Mouse (Mus musculus) limb, embryonic 12.5 days (tissue): ENCODE measurements around the gene 1700061G19Rik. TPM values are rescaled to one million over a fixed set of nuclear protein-coding genes. Genes with fewer than 3 reads are reported as not detected.

Experiments used
- ATAC-seq: fragments of 200-750 bp; cut with Nextera tagmentation; 2 replicates; pipeline ENCODE4 v1.8.0; 2017; ENCODE audit warnings: low read depth, moderate TSS enrichment; ENCODE audit not compliant: insufficient number of reproducible peaks, insufficient read depth, low FRiP score, low TSS enrichment
- H3K27ac ChIP-seq: fragments of 300-500 bp; sonication (generic); 2 replicates; pipeline ENCODE4 v1.5.1; 2016; ENCODE audit warnings: mild to moderate bottlenecking, moderate library complexity
- H3K27me3 ChIP-seq: fragments of 300-500 bp; sonication (generic); 2 replicates; pipeline ENCODE4 v1.6.1; 2016; ENCODE audit warnings: mild to moderate bottlenecking, moderate library complexity
- H3K36me3 ChIP-seq: fragments of 300-500 bp; sonication (generic); 2 replicates; pipeline ENCODE4 v1.6.1; 2016; ENCODE audit warnings: mild to moderate bottlenecking, moderate library complexity
- H3K4me1 ChIP-seq: fragments of 300-500 bp; sonication (generic); replicated peaks from 2 replicates; pipeline ENCODE4 v1.6.1; 2016
- H3K4me2 ChIP-seq: fragments of 300-500 bp; sonication (generic); 2 replicates; pipeline ENCODE4 v1.6.1; 2016; ENCODE audit warnings: mild to moderate bottlenecking, moderate library complexity
- H3K4me3 ChIP-seq: fragments of 300-500 bp; sonication (generic); replicated peaks from 2 replicates; pipeline ENCODE4 v1.5.1; 2016; ENCODE audit warnings: mild to moderate bottlenecking
- H3K9ac ChIP-seq: fragments of 300-500 bp; sonication (generic); replicated peaks from 2 replicates; pipeline ENCODE4 v1.6.1; 2016; ENCODE audit warnings: mild to moderate bottlenecking, moderate library complexity
- H3K9me3 ChIP-seq: fragments of 300-500 bp; sonication (generic); 2 replicates; pipeline ENCODE4 v1.6.1; 2016; ENCODE audit warnings: mild to moderate bottlenecking, moderate library complexity
- WGBS: fragments of 180-500 bp; shearing (Covaris S2); methylation state at CpG from one replicate; pipeline ENCODE4 v1.1.7; 2016; 5-methylcytosine and 5-hydroxymethylcytosine counted together
- polyA plus RNA-seq: library from polyadenylated mRNA; unstranded; fragments of >200 nt; fragmentation: Nextera tagmentation; extraction: Ambion mirVana; gene quantifications from 2 replicates; pipeline ENCODE4 v1.2.1, GENCODE M21; 2016

Gene 1700061G19Rik
- polyA plus RNA-seq = 0.26 and 0.52 TPM in 2 replicates

DNA sequence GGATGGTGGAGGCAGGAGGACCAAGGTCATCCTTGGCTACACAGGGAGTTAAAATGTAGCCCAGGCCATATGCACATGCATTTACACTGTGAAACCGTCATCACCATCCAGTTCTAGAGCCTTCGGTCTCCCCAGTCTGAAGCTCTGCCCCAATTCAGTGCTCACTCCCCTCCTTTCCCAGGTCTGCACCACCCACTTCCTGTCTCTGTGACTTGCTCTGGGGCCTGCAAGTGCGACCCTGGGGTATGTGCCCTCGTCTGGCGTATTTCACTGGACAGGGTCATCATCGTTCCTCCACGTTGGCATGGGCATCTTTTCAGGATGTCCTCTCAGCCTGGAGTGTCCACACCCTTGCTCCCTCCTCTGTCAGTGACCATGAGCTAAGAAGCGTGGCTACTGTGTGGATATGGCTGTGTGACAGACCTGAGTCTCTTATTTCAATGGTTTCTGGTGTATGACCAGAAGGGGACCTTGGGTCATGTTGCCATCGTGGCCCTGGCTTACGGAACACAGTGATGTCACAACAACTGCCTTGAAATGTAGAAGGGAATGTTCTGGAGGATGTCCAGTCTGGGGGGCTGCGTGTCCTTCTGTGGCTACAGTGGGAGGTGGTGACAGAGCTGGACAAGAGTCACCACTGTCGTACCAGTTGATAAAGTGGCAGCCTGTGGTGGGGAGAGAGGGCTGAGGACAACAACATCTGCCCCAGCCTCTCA lies at the start of gene 1700061G19Rik:
Gene 1700061G19Rik, plus strand, starts transcription at position 542 of the 716 bp plus-strand sequence.
- 85% methylated on average over 12 of the region's 12 CpGs for WGBS
- no peaks in the 10 kb centered on the region for H3K36me3 ChIP-seq
- H3K4me2 ChIP-seq = no peak within 1 kb of the TSS
- H3K27me3 ChIP-seq = no peaks in the 10 kb centered on the region; the same call in 1 of the 2 replicates
- H3K4me1 ChIP-seq = no peaks in the 10 kb centered on the region
- no peak for ATAC-seq
- H3K27ac ChIP-seq = no peak within 1 kb of the TSS
- no peak within 1 kb of the TSS for H3K4me3 ChIP-seq
- H3K9ac ChIP-seq = no peak within 1 kb of the TSS
- H3K9me3 ChIP-seq = no peaks in the 10 kb centered on the region

DNA sequence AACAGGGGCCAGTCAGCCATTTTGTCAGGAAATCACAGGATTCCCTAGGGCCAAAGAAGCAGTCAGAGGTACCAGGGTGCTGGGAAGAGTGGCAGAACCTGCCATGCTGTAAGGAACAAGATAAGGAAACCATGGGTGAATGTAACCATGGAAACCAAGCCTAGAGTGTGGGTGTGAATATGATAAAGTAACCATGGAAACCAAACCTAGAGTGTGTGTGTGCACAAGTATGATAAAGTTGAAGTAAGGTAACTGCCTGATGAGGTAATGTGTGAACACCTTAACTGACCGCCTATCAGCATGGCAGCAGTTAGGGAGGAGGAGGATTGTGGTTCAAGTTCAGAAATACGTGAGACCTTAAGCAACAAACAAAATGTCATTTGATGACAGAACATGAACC lies 48.6 kb upstream of the 1700061G19Rik start:
- peaks cover 6% of the 10 kb centered on the region; the same call in 1 of the 2 replicates for H3K4me1 ChIP-seq
- H3K9me3 ChIP-seq = no peaks in the 10 kb centered on the region
- no peak for ATAC-seq
- no peak overlapping the region for H3K9ac ChIP-seq
- no peaks in the 10 kb centered on the region for H3K36me3 ChIP-seq
- H3K27me3 ChIP-seq = peaks cover 39% of the 10 kb centered on the region
- 92% methylated on average over 2 of the region's 2 CpGs for WGBS
- no peak overlapping the region for H3K4me2 ChIP-seq
- no peak overlapping the region for H3K4me3 ChIP-seq
- H3K27ac ChIP-seq = no peak overlapping the region

DNA sequence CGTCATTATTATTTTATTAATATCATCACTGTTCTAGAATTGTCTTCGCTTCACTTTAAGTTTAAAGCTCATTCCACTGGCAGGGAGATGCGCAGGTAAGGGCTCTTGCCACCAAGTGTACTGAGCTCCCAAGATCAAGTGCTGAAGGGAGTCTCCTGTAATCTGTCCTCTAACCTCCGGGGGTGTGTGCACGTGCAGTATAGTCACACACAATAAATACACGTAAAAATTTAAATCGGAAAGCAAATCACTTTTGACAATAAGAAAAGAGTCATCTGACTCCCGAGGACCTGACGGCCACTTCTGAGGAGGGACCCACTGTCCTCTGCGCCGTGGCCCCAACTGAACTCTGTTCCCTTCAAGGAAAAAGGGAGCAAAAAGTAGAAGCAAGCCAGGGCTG lies 46.1 kb upstream of the 1700061G19Rik start:
- H3K4me3 ChIP-seq = peak overlapping the region; percentile 71
- no peak overlapping the region for H3K9ac ChIP-seq
- no peak overlapping the region for H3K27ac ChIP-seq
- H3K4me2 ChIP-seq = peak overlapping the region; percentile 79
- no peaks in the 10 kb centered on the region for H3K36me3 ChIP-seq
- no peaks in the 10 kb centered on the region for H3K9me3 ChIP-seq
- H3K4me1 ChIP-seq = peaks cover 6% of the 10 kb centered on the region; the same call in 1 of the 2 replicates
- peaks cover 47% of the 10 kb centered on the region for H3K27me3 ChIP-seq
- WGBS = 29% methylated on average over 11 of the region's 11 CpGs
- no peak for ATAC-seq

- Histone ChIP-seq H3K9me3 (no peaks in the 10 kb centered on the region), H3K27ac (no peak overlapping the region), H3K4me2 (peak overlapping the region; percentile 79), H3K4me3 (peak overlapping the region; percentile 71), H3K36me3 (no peaks in the 10 kb centered on the region), H3K27me3 (peaks cover 47% of the 10 kb centered on the region), H3K4me1 (peaks cover 6% of the 10 kb centered on the region; the same call in 1 of the 2 replicates), H3K9ac (peak overlapping the region; percentile 64; the same call in 1 of the 2 replicates)
- no peak for ATAC-seq
- under 1% methylated on average over 27 of the region's 27 CpGs for WGBS
Measured at GRCm38 (mm10) chr17:56829795-56830194, 45.5 kb upstream of the 1700061G19Rik start.

DNA sequence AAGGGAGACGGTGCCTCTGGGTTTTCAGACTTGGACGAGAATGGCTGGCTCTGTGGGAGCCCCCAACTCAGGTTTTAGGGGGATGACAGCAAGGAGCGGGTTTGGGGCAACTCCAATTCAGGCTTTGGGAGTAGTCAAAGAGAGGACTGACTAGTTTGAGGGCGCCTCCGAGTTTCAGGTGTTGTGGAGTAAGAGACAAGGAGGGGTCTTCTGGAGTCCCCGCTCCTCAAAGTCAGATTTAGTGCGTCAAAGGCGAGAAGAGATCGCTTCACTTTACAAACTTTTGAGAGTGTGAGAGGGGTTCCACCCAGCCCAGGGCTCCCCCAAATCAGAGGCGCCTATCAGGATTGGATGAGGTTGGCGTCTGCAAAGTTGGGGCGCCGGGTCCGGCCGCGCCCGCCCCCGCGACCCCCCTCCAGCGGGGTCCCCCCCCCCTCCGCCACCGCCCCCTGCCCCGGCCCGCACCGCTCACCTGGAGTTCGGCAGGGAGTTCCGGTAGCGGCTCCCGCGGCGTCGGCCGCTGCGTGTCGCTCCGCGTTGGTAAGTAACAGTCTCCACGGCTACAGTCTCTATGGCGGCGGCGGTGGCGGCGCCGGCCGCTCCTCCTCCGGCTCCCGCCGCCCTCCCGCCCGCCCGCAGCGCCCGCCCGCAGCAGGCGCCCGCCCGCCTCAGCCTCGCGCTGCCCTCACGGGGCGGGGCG lies 44.7 kb upstream of the 1700061G19Rik start, which contains the start of gene Rfx2:
Gene Rfx2, minus strand, starts transcription at position 603 of the 700 bp plus-strand sequence.
- Histone ChIP-seq H3K27ac (no peak within 1 kb of the TSS), H3K27me3 (peaks cover 47% of the 10 kb centered on the region), H3K4me1 (peaks cover 6% of the 10 kb centered on the region; the same call in 1 of the 2 replicates), H3K9ac (peak within 1 kb of the TSS; percentile 64), H3K36me3 (no peaks in the 10 kb centered on the region), H3K4me2 (peak within 1 kb of the TSS; percentile 79), H3K4me3 (peak within 1 kb of the TSS; percentile 71), H3K9me3 (no peaks in the 10 kb centered on the region)
- WGBS = under 1% methylated on average over 22 of the region's 62 CpGs
- ATAC-seq = no peak

DNA sequence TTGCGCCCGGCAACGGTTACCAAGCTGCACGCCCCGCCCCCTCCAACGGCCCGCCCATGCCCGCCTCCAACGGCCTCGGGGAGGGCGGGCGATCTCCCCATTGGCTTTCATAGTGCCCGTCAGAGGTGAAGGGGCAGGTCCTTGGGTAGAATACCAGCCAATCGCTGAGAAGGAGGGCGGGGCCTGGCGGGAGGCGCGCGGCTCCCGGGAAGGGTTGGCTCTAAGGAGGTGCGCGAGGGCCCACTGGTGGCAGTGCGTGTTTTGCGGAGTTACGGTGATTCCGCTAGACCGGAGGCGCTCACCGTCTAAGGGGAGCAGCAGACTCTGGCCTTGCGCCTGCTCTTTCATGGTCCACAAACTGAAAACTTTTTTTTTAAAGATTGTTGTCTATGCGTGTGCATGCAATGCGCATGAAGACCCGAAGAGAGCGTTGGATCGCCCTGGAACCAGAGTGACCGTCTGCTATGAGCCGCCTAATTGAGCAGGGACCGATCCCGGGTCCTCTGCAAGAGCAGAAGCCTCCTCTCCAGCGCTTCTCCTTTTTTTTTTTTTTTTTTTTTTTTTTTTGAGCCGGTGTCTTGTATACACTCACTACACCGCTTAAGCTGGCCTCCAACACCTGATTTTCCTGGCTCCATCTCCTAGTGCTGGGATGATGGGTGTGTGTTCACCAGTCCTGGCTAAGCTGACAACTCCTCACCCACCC lies 44.0 kb upstream of the 1700061G19Rik start:
- Histone ChIP-seq H3K4me2 (peak overlapping the region; percentile 79), H3K4me3 (peak overlapping the region; percentile 71), H3K27ac (no peak overlapping the region), H3K36me3 (no peaks in the 10 kb centered on the region), H3K9ac (peak overlapping the region; percentile 64), H3K9me3 (no peaks in the 10 kb centered on the region), H3K4me1 (peaks cover 6% of the 10 kb centered on the region; the same call in 1 of the 2 replicates), H3K27me3 (peaks cover 47% of the 10 kb centered on the region)
- peak; percentile 98 for ATAC-seq
- WGBS = under 1% methylated on average over 41 of the region's 42 CpGs

GRCm38 (mm10) chr17:56832918-56833317 lies 42.4 kb upstream of the 1700061G19Rik start:
- no peak overlapping the region for H3K9ac ChIP-seq
- H3K4me1 ChIP-seq = peaks cover 6% of the 10 kb centered on the region; the same call in 1 of the 2 replicates
- H3K4me2 ChIP-seq = no peak overlapping the region
- WGBS = 70% methylated on average over 1 of the region's 1 CpGs
- H3K4me3 ChIP-seq = no peak overlapping the region
- no peaks in the 10 kb centered on the region for H3K9me3 ChIP-seq
- peaks cover 36% of the 10 kb centered on the region for H3K27me3 ChIP-seq
- no peak overlapping the region for H3K27ac ChIP-seq
- H3K36me3 ChIP-seq = no peaks in the 10 kb centered on the region
- ATAC-seq = no peak

GRCm38 (mm10) chr17:56833381-56833780 lies 41.9 kb upstream of the 1700061G19Rik start:
- Histone ChIP-seq H3K27me3 (peaks cover 32% of the 10 kb centered on the region), H3K4me3 (no peak overlapping the region), H3K9me3 (no peaks in the 10 kb centered on the region), H3K4me1 (peaks cover 6% of the 10 kb centered on the region; the same call in 1 of the 2 replicates), H3K9ac (no peak overlapping the region), H3K4me2 (no peak overlapping the region), H3K36me3 (no peaks in the 10 kb centered on the region), H3K27ac (no peak overlapping the region)
- WGBS = 86% methylated on average over 1 of the region's 1 CpGs
- no peak for ATAC-seq

- H3K9me3 ChIP-seq = no peaks in the 10 kb centered on the region
- H3K27me3 ChIP-seq = peaks cover 8% of the 10 kb centered on the region
- no peak overlapping the region for H3K27ac ChIP-seq
- no peak overlapping the region for H3K4me3 ChIP-seq
- no peak overlapping the region for H3K9ac ChIP-seq
- WGBS = 84% methylated on average over 8 of the region's 8 CpGs
- no peaks in the 10 kb centered on the region for H3K36me3 ChIP-seq
- no peak overlapping the region for H3K4me2 ChIP-seq
- H3K4me1 ChIP-seq = no peaks in the 10 kb centered on the region
- ATAC-seq = no peak
Measured at GRCm38 (mm10) chr17:56836336-56836735, 38.9 kb upstream of the 1700061G19Rik start.

DNA sequence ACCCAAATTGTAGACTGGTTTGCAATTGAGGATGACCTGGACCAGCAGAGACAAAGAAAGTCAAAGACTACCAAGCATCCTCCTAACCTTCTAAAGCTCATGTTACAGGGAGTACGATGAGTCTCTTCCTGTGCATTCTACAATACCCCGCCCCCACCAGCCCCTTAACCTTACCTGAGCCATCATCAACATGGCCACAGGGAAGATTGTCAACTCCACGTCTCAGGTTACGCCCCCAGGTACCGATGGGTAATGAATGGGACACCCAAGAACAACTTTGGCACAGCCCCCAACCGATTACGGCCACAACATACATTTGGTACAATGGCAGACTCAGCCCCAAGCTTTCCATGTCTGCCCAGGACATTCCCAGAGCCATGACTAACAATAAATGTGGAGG lies 34.8 kb upstream of the 1700061G19Rik start:
- ATAC-seq = no peak
- H3K4me2 ChIP-seq = no peak overlapping the region
- no peaks in the 10 kb centered on the region for H3K27me3 ChIP-seq
- no peaks in the 10 kb centered on the region for H3K9me3 ChIP-seq
- no peak overlapping the region for H3K9ac ChIP-seq
- H3K27ac ChIP-seq = no peak overlapping the region
- no peaks in the 10 kb centered on the region for H3K4me1 ChIP-seq
- 78% methylated on average over 7 of the region's 7 CpGs for WGBS
- no peak overlapping the region for H3K4me3 ChIP-seq
- no peaks in the 10 kb centered on the region for H3K36me3 ChIP-seq

GRCm38 (mm10) chr17:56842173-56842572 lies 33.1 kb upstream of the 1700061G19Rik start:
- WGBS = 77% methylated on average over 5 of the region's 5 CpGs
- H3K4me3 ChIP-seq = no peak overlapping the region
- no peaks in the 10 kb centered on the region for H3K9me3 ChIP-seq
- no peak overlapping the region for H3K27ac ChIP-seq
- no peak overlapping the region for H3K9ac ChIP-seq
- no peaks in the 10 kb centered on the region for H3K27me3 ChIP-seq
- ATAC-seq = no peak
- no peak overlapping the region for H3K4me2 ChIP-seq
- H3K4me1 ChIP-seq = no peaks in the 10 kb centered on the region
- no peaks in the 10 kb centered on the region for H3K36me3 ChIP-seq
